Mouse (Mus musculus) heart, postnatal 0 days (tissue): Measurements from ENCODE around the gene Tmem127.

Source experiments
- CTCF ChIP-seq: IDR thresholded peaks from 2 replicates; pipeline ENCODE4 v1.5.1; 2016; ENCODE audit warnings: antibody characterized with exemption, control low read depth, low read depth
- EP300 ChIP-seq: IDR thresholded peaks from 2 replicates; pipeline ENCODE4 v1.6.1; 2016; ENCODE audit warnings: antibody characterized with exemption, low read depth

DNA sequence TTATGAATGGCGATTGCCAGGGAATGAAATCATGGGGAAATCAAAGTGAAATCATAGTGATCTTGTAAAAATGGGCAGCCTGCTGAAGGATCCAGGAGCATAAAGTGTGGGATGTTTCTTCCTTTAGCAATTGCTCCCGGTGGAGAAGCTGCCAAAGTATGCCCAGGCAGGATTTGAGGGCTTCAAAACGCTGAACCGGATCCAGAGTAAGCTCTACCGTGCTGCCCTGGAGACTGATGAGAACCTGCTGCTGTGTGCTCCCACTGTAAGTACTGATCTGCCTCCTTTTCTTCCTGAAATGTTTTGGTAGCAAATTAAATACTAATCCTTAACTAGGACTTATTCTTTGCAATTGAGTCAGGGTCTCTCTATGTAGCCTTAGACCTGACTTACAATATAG, 30.0 kb upstream of the Tmem127 start:
- no peak for TF ChIP-seq CTCF
- no peak for TF ChIP-seq EP300
